Mouse (Mus musculus): ENCODE data around the gene Mfsd13b. TPM values are rescaled to one million over a fixed set of nuclear protein-coding genes. Genes with fewer than 3 reads are reported as not detected.

Gene Mfsd13b
- polyA plus RNA-seq, 1 experiment from 2014 or later: 0.38 TPM

DNA sequence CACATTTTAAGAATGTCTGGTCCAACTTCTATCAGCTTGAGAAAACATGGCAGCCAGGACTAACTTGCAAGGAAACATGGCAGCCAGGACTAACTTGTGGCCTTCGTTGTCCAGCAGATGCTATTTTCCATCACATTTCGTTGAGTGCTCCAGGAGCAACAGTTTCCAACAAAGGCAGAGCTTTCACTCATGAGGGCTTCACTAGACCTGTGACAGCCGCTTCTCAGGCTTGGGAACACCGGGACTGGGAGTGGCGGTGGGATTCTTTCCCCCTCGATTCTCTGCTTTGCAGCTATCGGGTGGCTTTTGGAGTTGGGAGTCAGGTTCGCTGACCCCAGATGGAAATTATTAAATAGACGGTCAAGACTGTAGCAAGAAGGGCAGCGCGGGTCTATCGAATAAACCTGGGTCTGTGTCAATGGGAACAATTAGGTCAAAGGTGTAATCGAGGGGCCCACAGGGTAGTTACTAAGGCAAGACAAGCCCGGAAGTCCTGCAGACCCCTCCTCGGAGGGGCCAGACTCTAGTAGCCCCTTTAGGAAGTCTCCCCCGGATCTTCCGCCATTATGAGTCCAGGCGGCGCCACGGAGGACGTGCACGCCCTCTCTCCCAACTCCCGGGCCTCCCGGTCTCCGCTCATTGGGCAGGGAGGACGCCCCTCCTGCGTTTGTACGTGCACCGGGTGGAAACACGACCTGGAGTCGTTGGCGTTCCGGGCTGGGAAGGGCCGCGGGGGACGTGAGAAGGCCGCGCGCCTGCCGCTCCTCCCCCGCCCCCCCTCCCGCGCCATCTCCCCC, 51.7 kb downstream of the Mfsd13b start, which contains the start of gene Mettl9:
Gene Mettl9 (plus strand): TSS at position 590 of the 797 bp plus-strand sequence.
- Histone ChIP-seq H3K27me3 (replicated peaks; ENCODE audit: control insufficient read depth, insufficient read depth, low read length) (no peaks in the 10 kb centered on the region), H3K9me3 (ENCODE audit: control insufficient read depth, low read length) (no peaks in the 10 kb centered on the region), H3K4me3 (ENCODE audit: low read length) (peak within 1 kb of the TSS; percentile 93), H3K27ac (ENCODE audit: low read length) (peak within 1 kb of the TSS; percentile 97), H3K9ac (ENCODE audit: low read depth, low read length) (peak within 1 kb of the TSS; percentile 100), H3K4me1 (ENCODE audit: control insufficient read depth, insufficient read depth, low read length) (peaks cover 17% of the 10 kb centered on the region; the same call in 1 of the 2 replicates), H3K36me3 (ENCODE audit: control insufficient read depth, insufficient read depth, low read length) (no peaks in the 10 kb centered on the region), H3K4me2 (ENCODE audit: low read depth, low read length) (peak within 1 kb of the TSS; percentile 73)
- peak; percentile 96 for ATAC-seq
- WGBS: 2% methylated on average over 40 of the region's 43 CpGs

DNA sequence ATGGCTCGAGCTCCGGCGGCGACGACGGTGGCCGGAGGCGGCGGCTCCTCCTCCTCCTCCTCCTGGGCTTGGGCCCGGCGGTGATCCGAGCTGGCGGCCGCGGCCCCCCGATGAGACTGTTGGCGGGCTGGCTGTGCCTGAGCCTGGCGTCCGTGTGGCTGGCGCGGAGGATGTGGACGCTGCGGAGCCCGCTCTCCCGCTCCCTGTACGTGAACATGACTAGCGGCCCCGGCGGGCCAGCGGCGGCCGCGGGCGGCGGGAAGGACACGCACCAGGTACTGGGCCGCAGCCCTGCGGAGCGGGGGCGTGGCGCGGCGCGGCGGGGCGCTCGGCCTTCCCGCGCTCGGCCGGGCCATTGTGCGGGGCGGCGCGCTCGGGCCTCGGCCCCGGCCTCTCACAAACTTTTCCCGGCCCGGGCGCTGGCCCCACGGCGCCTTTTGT, 52.4 kb downstream of the Mfsd13b start:
- peaks cover 17% of the 10 kb centered on the region; the same call in 1 of the 2 replicates for H3K4me1 ChIP-seq (ENCODE audit: control insufficient read depth, insufficient read depth, low read length)
- H3K27ac ChIP-seq (ENCODE audit: low read length): peak overlapping the region; percentile 97
- H3K9me3 ChIP-seq (ENCODE audit: control insufficient read depth, low read length): no peaks in the 10 kb centered on the region
- peak overlapping the region; percentile 93 for H3K4me3 ChIP-seq (ENCODE audit: low read length)
- peak overlapping the region; percentile 100 for H3K9ac ChIP-seq (ENCODE audit: low read depth, low read length)
- no peaks in the 10 kb centered on the region for H3K27me3 ChIP-seq (replicated peaks; ENCODE audit: control insufficient read depth, insufficient read depth, low read length)
- 0% methylated on average over 63 of the region's 63 CpGs for WGBS
- peak overlapping the region; percentile 73 for H3K4me2 ChIP-seq (ENCODE audit: low read depth, low read length)
- H3K36me3 ChIP-seq (ENCODE audit: control insufficient read depth, insufficient read depth, low read length): no peaks in the 10 kb centered on the region
- peak; percentile 84 for ATAC-seq

DNA sequence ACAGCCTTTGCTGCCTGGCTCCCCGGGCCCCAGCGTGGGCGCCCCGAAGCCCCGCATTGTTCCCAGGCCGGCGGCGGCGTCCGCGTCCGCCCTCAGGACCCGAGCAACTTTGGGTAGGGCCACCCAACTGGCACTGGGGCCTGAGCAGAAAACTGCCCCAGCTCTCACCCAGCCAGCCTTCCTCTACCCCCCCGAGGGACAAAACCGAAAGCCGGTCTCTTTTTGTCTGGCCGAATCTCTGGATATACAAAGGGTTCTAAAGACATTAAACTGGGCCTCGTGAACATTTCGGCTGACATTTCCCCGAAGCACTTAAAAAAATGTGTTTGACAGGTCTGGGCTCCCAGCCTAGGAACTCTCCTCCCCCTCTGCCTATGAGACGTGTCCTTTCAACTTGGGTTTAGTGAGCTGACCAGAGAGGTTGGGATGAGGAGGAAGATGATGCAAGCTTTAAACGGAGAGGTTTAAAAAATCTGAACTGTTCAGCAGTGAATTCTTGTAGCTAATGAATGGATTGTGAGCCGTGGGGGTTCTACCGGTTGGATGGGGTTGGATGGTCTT, 52.9 kb downstream of the Mfsd13b start:
- H3K4me1 ChIP-seq (ENCODE audit: control insufficient read depth, insufficient read depth, low read length): peaks cover 19% of the 10 kb centered on the region; the same call in 1 of the 2 replicates
- H3K9ac ChIP-seq (ENCODE audit: low read depth, low read length): peak overlapping the region; percentile 100
- ATAC-seq: peak; percentile 43
- H3K4me3 ChIP-seq (ENCODE audit: low read length): peak overlapping the region; percentile 93
- H3K27ac ChIP-seq (ENCODE audit: low read length): peak overlapping the region; percentile 97
- H3K4me2 ChIP-seq (ENCODE audit: low read depth, low read length): peak overlapping the region; percentile 73
- no peaks in the 10 kb centered on the region for H3K9me3 ChIP-seq (ENCODE audit: control insufficient read depth, low read length)
- H3K27me3 ChIP-seq (replicated peaks; ENCODE audit: control insufficient read depth, insufficient read depth, low read length): no peaks in the 10 kb centered on the region
- H3K36me3 ChIP-seq (ENCODE audit: control insufficient read depth, insufficient read depth, low read length): no peaks in the 10 kb centered on the region
- WGBS: 1% methylated on average over 23 of the region's 24 CpGs

DNA sequence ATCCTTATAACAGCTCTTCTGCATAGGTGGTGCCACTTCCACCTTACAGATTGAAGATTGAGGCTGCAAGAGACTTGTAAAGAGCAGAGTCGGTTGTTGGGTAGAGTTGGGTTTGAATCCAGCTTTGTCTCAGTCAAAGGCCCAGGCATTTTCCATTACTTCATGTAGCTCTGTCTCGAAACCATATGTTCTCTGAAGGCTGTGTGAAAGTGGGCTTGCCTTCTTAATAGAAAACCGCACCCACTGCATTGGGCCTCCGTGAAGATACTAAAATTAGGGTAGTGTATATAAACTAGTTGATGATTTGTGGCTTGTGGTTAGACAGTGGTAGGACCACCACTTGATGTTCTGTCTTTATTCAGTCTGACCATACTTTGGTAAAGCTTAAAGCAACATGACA, 58.3 kb downstream of the Mfsd13b start:
- H3K27ac ChIP-seq (ENCODE audit: low read length): no peak overlapping the region
- ATAC-seq: no peak
- 79% methylated on average over 4 of the region's 4 CpGs for WGBS
- H3K9me3 ChIP-seq (ENCODE audit: control insufficient read depth, low read length): no peaks in the 10 kb centered on the region
- H3K27me3 ChIP-seq (replicated peaks; ENCODE audit: control insufficient read depth, insufficient read depth, low read length): no peaks in the 10 kb centered on the region
- peaks cover 28% of the 10 kb centered on the region for H3K4me1 ChIP-seq (ENCODE audit: control insufficient read depth, insufficient read depth, low read length)
- no peak overlapping the region for H3K4me3 ChIP-seq (ENCODE audit: low read length)
- no peak overlapping the region for H3K4me2 ChIP-seq (ENCODE audit: low read depth, low read length)
- H3K9ac ChIP-seq (ENCODE audit: low read depth, low read length): no peak overlapping the region
- H3K36me3 ChIP-seq (ENCODE audit: control insufficient read depth, insufficient read depth, low read length): no peaks in the 10 kb centered on the region

DNA sequence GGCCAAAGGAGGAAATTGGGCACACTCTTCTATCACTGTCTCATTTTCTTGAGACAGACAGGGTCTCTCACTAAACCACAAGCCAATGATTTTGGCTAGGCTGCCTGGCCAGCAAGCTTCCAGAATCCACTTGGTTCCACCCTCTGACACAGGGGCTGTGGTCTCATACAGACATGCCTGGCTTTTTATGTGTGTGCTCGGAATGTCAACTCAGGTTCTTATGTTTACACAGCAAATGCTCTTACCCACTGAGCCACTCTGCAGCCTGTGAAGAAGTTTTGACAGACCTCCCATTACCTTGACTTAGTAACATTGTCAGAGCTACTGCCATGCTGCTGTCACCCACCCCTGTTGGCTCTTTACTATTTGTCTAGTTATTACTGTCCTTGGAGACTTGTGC, 59.7 kb downstream of the Mfsd13b start:
- Histone ChIP-seq H3K27me3 (replicated peaks; ENCODE audit: control insufficient read depth, insufficient read depth, low read length) (no peaks in the 10 kb centered on the region), H3K9ac (ENCODE audit: low read depth, low read length) (no peak overlapping the region), H3K4me1 (ENCODE audit: control insufficient read depth, insufficient read depth, low read length) (peaks cover 20% of the 10 kb centered on the region), H3K4me3 (ENCODE audit: low read length) (no peak overlapping the region), H3K27ac (ENCODE audit: low read length) (no peak overlapping the region; the same call in 1 of the 2 replicates), H3K36me3 (ENCODE audit: control insufficient read depth, insufficient read depth, low read length) (no peaks in the 10 kb centered on the region), H3K9me3 (ENCODE audit: control insufficient read depth, low read length) (no peaks in the 10 kb centered on the region), H3K4me2 (ENCODE audit: low read depth, low read length) (no peak overlapping the region)
- WGBS: 32% methylated on average over 1 of the region's 1 CpGs
- no peak for ATAC-seq

DNA sequence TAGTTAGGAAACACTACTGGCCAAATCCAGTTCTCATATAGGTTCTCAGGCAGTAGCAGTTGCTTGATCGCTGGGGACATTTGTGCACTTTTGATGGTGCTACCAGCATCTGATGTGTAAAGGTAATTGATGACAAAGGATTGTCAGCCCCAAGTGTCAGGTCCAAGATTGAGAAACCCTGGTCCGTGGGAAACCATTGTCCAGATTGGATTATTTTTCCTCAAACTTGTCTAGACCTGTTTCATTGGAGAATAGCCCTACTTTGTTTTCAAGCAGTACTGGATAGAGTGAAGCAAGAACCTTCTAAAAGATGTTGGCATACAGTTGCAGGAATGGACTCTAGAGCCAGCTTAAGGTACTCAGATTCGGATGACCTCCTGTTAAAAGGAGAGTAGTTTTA, 60.7 kb downstream of the Mfsd13b start:
- 95% methylated on average over 3 of the region's 3 CpGs for WGBS
- ATAC-seq: no peak
- H3K9me3 ChIP-seq (ENCODE audit: control insufficient read depth, low read length): no peaks in the 10 kb centered on the region
- H3K27me3 ChIP-seq (replicated peaks; ENCODE audit: control insufficient read depth, insufficient read depth, low read length): no peaks in the 10 kb centered on the region
- peak overlapping the region; percentile 50; the same call in 1 of the 2 replicates for H3K27ac ChIP-seq (ENCODE audit: low read length)
- peaks cover 15% of the 10 kb centered on the region for H3K4me1 ChIP-seq (ENCODE audit: control insufficient read depth, insufficient read depth, low read length)
- no peak overlapping the region for H3K4me3 ChIP-seq (ENCODE audit: low read length)
- no peak overlapping the region for H3K9ac ChIP-seq (ENCODE audit: low read depth, low read length)
- no peaks in the 10 kb centered on the region for H3K36me3 ChIP-seq (ENCODE audit: control insufficient read depth, insufficient read depth, low read length)
- no peak overlapping the region for H3K4me2 ChIP-seq (ENCODE audit: low read depth, low read length)

DNA sequence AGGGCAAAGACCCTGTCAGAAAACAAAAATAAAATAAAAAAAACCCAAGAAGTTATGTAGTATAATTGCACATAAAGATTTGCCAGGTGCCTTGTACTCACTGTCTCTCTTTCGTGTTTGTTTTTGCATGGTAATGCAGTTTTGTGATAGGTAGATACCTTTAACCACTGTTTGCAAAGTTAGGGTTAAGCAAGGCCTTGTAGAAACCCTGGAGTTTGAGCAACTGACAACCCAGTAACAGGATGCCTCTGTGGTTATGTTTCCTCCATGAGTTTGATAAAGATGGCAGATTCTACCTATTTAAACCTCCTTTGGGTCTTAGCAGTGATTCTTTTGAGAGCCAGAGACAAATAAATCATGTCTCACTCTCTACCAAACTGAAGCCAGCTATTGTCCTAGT, 61.2 kb downstream of the Mfsd13b start:
- 90% methylated on average over 1 of the region's 1 CpGs for WGBS
- peaks cover 13% of the 10 kb centered on the region for H3K4me1 ChIP-seq (ENCODE audit: control insufficient read depth, insufficient read depth, low read length)
- H3K4me2 ChIP-seq (ENCODE audit: low read depth, low read length): no peak overlapping the region
- H3K27ac ChIP-seq (ENCODE audit: low read length): no peak overlapping the region
- no peaks in the 10 kb centered on the region for H3K9me3 ChIP-seq (ENCODE audit: control insufficient read depth, low read length)
- H3K36me3 ChIP-seq (ENCODE audit: control insufficient read depth, insufficient read depth, low read length): no peaks in the 10 kb centered on the region
- H3K9ac ChIP-seq (ENCODE audit: low read depth, low read length): no peak overlapping the region
- no peak for ATAC-seq
- H3K4me3 ChIP-seq (ENCODE audit: low read length): no peak overlapping the region
- H3K27me3 ChIP-seq (replicated peaks; ENCODE audit: control insufficient read depth, insufficient read depth, low read length): no peaks in the 10 kb centered on the region

DNA sequence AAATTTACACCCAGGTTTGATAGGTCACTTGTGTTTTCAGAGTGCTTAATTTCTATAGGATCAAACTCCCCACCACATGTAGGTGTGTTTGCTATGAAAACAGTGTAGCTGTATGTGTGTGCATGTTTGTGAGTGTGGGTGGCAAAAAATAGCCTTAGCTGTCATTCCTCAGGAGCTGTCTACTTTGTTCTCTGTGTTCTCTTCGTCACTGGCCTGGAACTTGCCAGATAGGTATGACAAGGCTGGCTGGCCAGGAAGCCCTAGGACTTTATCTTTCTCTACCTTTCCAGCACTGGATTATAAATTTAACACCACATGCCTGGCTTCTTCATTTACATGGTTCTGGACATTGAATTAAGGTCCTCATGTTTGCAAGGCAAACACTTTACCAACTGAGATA, 61.9 kb downstream of the Mfsd13b start:
- 68% methylated on average over 1 of the region's 1 CpGs for WGBS
- Histone ChIP-seq H3K4me3 (ENCODE audit: low read length) (no peak overlapping the region), H3K27ac (ENCODE audit: low read length) (no peak overlapping the region), H3K4me2 (ENCODE audit: low read depth, low read length) (no peak overlapping the region), H3K9ac (ENCODE audit: low read depth, low read length) (no peak overlapping the region), H3K9me3 (ENCODE audit: control insufficient read depth, low read length) (no peaks in the 10 kb centered on the region), H3K36me3 (ENCODE audit: control insufficient read depth, insufficient read depth, low read length) (no peaks in the 10 kb centered on the region), H3K4me1 (ENCODE audit: control insufficient read depth, insufficient read depth, low read length) (peaks cover 11% of the 10 kb centered on the region), H3K27me3 (replicated peaks; ENCODE audit: control insufficient read depth, insufficient read depth, low read length) (no peaks in the 10 kb centered on the region)
- ATAC-seq: no peak

DNA sequence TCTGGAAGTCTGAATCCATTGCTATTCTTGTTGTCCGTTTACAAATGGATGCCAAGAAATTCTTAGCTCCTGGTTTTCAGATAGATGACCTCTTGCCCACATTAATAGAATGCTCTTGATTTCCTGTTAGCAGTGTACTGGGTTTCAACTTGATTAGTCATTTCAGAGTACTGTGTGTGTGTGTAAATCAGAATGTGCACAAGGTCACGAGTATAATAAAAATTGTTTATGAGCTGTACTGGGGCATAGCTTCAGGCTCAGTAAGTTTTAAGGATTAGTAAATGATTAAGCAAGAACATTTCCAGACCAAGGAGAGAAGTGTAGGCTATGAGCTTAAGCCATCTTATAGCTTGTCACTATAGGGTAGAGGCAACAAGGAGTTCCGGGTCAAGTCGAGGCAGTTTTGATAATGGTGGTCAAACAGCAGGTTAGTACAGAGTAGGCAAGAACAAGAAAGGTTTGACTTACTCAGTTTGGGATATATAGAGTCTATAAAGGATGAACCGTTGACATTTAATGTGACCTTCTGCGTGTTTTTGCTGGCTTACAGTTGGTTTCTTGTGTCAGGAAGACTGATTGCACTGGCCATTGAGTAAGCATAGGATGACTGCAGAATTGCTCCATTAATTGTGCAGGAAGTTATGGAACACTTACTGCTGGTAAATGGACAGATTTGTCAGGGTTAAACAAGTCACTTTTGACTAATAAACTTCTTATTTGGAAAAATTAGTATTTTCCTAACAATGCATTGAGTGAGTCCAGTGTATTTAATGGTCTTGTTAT, 63.6 kb downstream of the Mfsd13b start:
- Histone ChIP-seq H3K4me3 (ENCODE audit: low read length) (no peak overlapping the region), H3K27me3 (replicated peaks; ENCODE audit: control insufficient read depth, insufficient read depth, low read length) (no peaks in the 10 kb centered on the region), H3K4me1 (ENCODE audit: control insufficient read depth, insufficient read depth, low read length) (peaks cover 6% of the 10 kb centered on the region), H3K36me3 (ENCODE audit: control insufficient read depth, insufficient read depth, low read length) (no peaks in the 10 kb centered on the region), H3K4me2 (ENCODE audit: low read depth, low read length) (no peak overlapping the region), H3K27ac (ENCODE audit: low read length) (peak overlapping the region; percentile 51), H3K9ac (ENCODE audit: low read depth, low read length) (no peak overlapping the region), H3K9me3 (ENCODE audit: control insufficient read depth, low read length) (no peaks in the 10 kb centered on the region)
- ATAC-seq: peak; percentile 94
- WGBS: 59% methylated on average over 6 of the region's 6 CpGs

All from intestine, embryonic 16.5 days (tissue).